Mouse (Mus musculus) embryo, embryonic 10 days (tissue): ENCODE measurements around the gene Cd81.

ENCODE experiments used
- DNase-seq: peaks from one replicate; pipeline ENCODE4 v3.0.0-alpha.2; 2015; ENCODE audit warnings: low spot score

Gene Cd81

DNA sequence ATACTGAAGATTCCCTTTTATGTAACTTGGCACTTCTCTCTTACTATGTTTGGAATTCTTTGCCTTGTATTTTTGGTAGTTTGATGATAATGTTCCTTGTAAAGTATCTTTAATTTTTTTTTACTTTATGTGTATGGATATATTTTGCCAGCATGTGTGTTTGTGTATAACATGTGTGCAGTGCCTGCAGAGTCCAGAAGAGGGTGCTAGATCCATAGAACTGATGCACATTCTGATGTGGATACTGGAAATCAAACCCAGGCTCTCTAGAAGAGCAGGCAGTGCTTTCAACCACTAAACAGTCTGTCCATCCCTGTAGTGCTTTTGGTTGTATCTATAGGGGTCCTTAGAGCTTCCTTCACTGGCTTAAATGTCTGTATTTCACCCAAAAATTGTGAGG is 62.2 kb downstream of the Cd81 start:
- DNase-seq, result no peak

DNA sequence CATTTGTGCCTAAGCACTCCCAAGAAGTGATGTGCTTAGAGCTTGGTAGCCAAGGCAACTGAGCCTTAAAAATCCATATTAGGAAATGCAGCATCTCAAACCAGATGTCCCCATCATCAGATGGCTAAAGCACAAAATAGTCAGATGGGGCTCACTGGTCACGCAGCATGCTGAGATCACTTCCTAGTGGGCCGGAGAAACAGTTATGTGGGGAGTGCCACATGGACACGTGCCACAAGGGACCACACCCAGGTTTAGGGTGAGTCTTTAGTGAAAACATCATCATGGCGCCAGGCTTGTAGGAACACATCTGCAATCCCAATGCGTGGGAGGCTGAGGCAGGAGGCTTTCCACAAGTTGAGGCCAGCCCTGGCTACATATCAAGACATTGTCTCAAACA is 64.0 kb downstream of the Cd81 start:
- DNase-seq, result no peak
